Comparison of ENCODE assay signal across 13 mouse cellular contexts in the genomic region with DNA sequence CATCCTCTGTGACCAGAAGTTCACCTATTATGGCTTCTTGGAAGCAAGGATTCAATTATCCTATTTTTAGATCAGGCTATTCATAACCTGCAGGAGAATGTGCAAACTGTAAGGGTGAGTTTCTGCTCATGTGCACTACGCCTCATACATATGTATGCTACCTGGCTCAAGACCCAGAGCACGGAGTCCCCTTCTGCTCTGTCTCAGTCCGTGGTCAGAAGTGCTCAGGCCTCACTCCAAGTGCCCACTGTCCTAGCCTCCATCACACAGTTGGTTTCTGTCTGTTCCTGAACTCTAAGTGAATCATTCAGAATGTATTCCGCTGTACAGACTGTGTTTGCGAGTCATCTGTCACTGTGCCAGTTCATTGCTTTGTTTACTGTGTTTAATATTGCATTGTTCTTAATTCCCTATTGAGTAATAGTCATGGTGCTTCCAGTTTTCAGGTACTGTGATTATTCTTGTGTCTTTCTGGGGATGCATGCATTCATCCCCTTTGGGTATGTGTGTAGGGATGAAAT.
"Had no signal": no experiment of that assay in that cellular context is flagged by ENCODE, and none has a peak within 500 bp of the region (broad histone marks: within the 10 kb centered on the region; RNA-seq: fewer than 3 reads in every experiment).

No protein-coding gene starts in this region.

- H3K9me3 ChIP-seq: limb, embryonic 13.5 days; midbrain, embryonic 12.5 days; stomach, embryonic 15.5 days had no signal

- H3K4me1 ChIP-seq: limb, embryonic 13.5 days; midbrain, embryonic 12.5 days; stomach, embryonic 15.5 days had no signal

- H3K4me3 ChIP-seq: layer of hippocampus, adult 2 months; limb, embryonic 13.5 days; midbrain, embryonic 12.5 days; stomach, embryonic 15.5 days had no signal

- H3K4me2 ChIP-seq: limb, embryonic 13.5 days; midbrain, embryonic 12.5 days; stomach, embryonic 15.5 days had no signal

- H3K9ac ChIP-seq: limb, embryonic 13.5 days; liver, embryonic 14.5 days; midbrain, embryonic 12.5 days; stomach, embryonic 15.5 days had no signal

- H3K36me3 ChIP-seq: limb, embryonic 13.5 days; midbrain, embryonic 12.5 days; stomach, embryonic 15.5 days had no signal

- H3K27ac ChIP-seq: kidney, postnatal 0 days; layer of hippocampus, adult 2 months; limb, embryonic 13.5 days; liver, embryonic 14.5 days; midbrain, embryonic 12.5 days; stomach, embryonic 15.5 days had no signal

- ATAC-seq: midbrain, embryonic 16.5 days had no signal

- H3K27me3 ChIP-seq: limb, embryonic 13.5 days; midbrain, embryonic 12.5 days; stomach, embryonic 15.5 days had no signal

- DNase-seq: kidney, adult 9 months; kidney, postnatal 36 days; left cerebral cortex, postnatal 4 days; lung, adult 18-20 months; right cerebral cortex, postnatal 14 days; thymus, postnatal 14 days had no signal
